Mouse (Mus musculus): Measurements from ENCODE around the gene Tnf. TPM values are rescaled to one million over a fixed set of nuclear protein-coding genes. Genes with fewer than 3 reads are reported as not detected.

Gene Tnf
- polyA plus RNA-seq, 1 experiment from 2014 or later: 0.12 TPM

GRCm38 (mm10) chr17:35164568-35165450 is 37.0 kb downstream of the Tnf start, which contains the start of gene Prrc2a:
Gene Prrc2a, minus strand, starts transcription at chr17:35164897.
- peak within 1 kb of the TSS; percentile 89 for H3K4me2 ChIP-seq
- WGBS: 1% methylated on average over 59 of the region's 89 CpGs
- H3K27ac ChIP-seq: peak within 1 kb of the TSS; percentile 99
- H3K27me3 ChIP-seq: no peaks in the 10 kb centered on the region
- peak; percentile 96 for ATAC-seq (replicated peaks; ENCODE audit: low FRiP score)
- H3K9me3 ChIP-seq (replicated peaks): no peaks in the 10 kb centered on the region
- H3K36me3 ChIP-seq: peaks cover 29% of the 10 kb centered on the region
- H3K9ac ChIP-seq: peak within 1 kb of the TSS; percentile 99
- peaks cover 34% of the 10 kb centered on the region for H3K4me1 ChIP-seq
- peak within 1 kb of the TSS; percentile 84 for H3K4me3 ChIP-seq (replicated peaks)

DNA sequence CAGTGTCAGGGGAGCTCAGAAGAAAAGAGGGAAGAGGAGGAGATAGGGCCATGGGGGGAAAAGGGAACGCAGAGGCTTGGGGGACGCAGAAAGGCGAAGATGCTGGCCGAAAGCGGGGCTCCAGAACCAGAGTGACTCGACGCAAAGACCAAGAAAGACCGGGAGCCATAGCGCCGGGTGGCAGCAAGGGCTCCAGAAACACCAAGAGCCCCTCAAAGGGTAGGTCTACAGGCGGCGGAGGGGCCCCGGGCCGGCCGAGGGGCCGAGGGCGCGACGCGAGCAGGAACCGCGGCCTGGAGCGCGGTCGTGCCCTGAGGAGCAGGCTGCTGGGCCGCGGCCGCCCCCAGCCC is 37.6 kb downstream of the Tnf start:
- H3K27me3 ChIP-seq: no peaks in the 10 kb centered on the region

DNA sequence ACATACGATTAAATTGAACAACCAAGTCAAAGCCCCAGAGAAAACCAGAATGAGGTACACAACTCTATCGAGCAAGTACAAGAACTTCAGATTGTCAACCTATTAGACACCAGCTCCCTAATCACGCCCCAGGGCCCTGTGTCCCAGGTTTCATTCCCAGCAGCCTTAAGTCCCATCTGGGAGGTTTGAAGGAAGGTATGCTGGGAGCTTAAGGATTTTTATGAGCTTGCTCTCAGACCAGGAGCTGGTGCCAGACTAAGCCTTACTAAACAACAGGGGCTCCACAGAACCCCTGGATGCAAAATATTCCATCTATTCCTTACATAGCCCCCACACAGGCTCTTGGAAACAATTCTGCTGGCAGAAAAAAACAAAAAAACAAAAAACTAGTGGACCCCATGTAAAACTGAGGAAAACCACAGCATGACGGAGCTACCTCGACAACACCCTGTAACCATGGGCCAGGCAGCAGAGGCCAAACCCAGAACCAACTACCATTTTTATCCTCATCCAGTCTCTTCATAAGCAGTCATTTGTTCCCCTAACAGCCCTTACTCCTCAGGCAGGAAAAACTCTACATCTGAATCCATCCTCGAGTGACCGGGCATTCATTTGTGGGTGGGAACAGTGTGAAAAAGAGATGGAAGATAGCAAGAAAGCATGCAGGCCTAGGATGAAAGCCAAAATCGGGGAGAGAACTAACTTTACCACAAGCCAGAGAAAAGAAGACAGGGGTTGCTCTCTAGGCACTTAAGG is 38.3 kb downstream of the Tnf start:
- Histone ChIP-seq H3K4me1 (peaks cover 32% of the 10 kb centered on the region), H3K9me3 (replicated peaks) (no peaks in the 10 kb centered on the region), H3K4me2 (peak overlapping the region; percentile 89), H3K27me3 (no peaks in the 10 kb centered on the region), H3K4me3 (replicated peaks) (peak overlapping the region; percentile 84), H3K27ac (peak overlapping the region; percentile 99), H3K9ac (peak overlapping the region; percentile 99), H3K36me3 (peaks cover 42% of the 10 kb centered on the region)
- no peak for ATAC-seq (replicated peaks; ENCODE audit: low FRiP score)
- WGBS: 8% methylated on average over 8 of the region's 8 CpGs

More for the DNA sequence above, 37.6 kb downstream of the Tnf start:
- H3K27ac ChIP-seq: peak overlapping the region; percentile 99
- H3K36me3 ChIP-seq: peaks cover 36% of the 10 kb centered on the region
- H3K4me2 ChIP-seq: peak overlapping the region; percentile 89
- WGBS: 0% methylated on average over 26 of the region's 28 CpGs
- no peaks in the 10 kb centered on the region for H3K9me3 ChIP-seq (replicated peaks)
- H3K4me1 ChIP-seq: peaks cover 34% of the 10 kb centered on the region
- no peak for ATAC-seq (replicated peaks; ENCODE audit: low FRiP score)
- H3K9ac ChIP-seq: peak overlapping the region; percentile 99
- peak overlapping the region; percentile 84 for H3K4me3 ChIP-seq (replicated peaks)

GRCm38 (mm10) chr17:35162730-35163129 is 39.1 kb downstream of the Tnf start:
- peak overlapping the region; percentile 89 for H3K4me2 ChIP-seq
- no peaks in the 10 kb centered on the region for H3K9me3 ChIP-seq (replicated peaks)
- H3K4me3 ChIP-seq (replicated peaks): peak overlapping the region; percentile 84
- H3K36me3 ChIP-seq: peaks cover 50% of the 10 kb centered on the region
- no peak for ATAC-seq (replicated peaks; ENCODE audit: low FRiP score)
- H3K4me1 ChIP-seq: peaks cover 32% of the 10 kb centered on the region
- peak overlapping the region; percentile 99 for H3K9ac ChIP-seq
- no peaks in the 10 kb centered on the region for H3K27me3 ChIP-seq
- H3K27ac ChIP-seq: 0 out of 2 replicates have a peak overlapping the region, but pooled peaks have one; percentile 2
- WGBS: 28% methylated on average over 12 of the region's 12 CpGs

DNA sequence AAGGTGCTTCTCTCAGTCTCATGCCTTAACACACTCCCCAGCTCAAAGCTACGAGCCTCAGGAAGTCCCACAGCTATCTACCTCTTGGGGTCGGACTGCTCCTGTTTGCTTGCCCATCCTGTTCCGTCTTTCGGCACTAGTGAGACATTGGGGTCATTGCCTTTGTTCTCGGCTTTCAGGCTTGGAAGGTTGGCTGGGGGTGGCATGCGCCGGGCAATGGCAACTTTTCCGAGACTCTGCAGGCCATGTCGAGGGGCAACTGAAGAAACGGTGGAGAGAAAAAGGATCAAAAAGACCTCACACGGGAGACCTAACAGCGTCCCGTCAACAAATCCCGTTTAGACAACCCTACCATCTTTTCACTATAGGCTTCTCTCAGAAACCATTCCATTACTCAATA is 39.7 kb downstream of the Tnf start:
- Histone ChIP-seq H3K4me2 (peak overlapping the region; percentile 89), H3K4me3 (replicated peaks) (peak overlapping the region; percentile 84), H3K27ac (no peak overlapping the region), H3K9me3 (replicated peaks) (no peaks in the 10 kb centered on the region), H3K9ac (peak overlapping the region; percentile 99), H3K36me3 (peaks cover 56% of the 10 kb centered on the region), H3K27me3 (no peaks in the 10 kb centered on the region), H3K4me1 (peaks cover 32% of the 10 kb centered on the region)
- WGBS: 58% methylated on average over 14 of the region's 14 CpGs
- no peak for ATAC-seq (replicated peaks; ENCODE audit: low FRiP score)

DNA sequence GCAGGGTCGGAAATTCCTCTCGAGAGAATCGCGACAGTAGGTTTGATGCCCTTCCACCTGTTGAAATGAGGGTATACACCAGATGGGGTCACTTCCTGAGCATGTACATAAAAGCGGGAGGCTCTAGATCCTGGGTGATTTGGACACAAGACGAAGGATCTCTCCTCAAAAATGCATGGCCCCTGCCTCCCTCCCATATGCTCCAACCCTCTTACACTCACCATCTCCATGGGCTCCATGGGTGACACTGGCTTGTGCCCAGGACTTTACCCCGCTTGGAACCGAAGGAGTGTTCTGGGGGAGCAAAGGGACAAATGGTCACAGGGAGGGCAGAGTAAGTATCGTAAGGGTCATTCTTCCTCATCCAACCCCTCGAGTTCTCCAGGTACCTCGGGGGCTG is 40.4 kb downstream of the Tnf start:
- no peak overlapping the region for H3K9ac ChIP-seq
- 76% methylated on average over 11 of the region's 11 CpGs for WGBS
- peaks cover 63% of the 10 kb centered on the region for H3K36me3 ChIP-seq
- H3K4me1 ChIP-seq: peaks cover 30% of the 10 kb centered on the region
- H3K27me3 ChIP-seq: no peaks in the 10 kb centered on the region
- H3K27ac ChIP-seq: no peak overlapping the region
- peak overlapping the region; percentile 89; the same call in 1 of the 2 replicates for H3K4me2 ChIP-seq
- H3K4me3 ChIP-seq (replicated peaks): peak overlapping the region; percentile 84; the same call in 1 of the 2 replicates
- no peaks in the 10 kb centered on the region for H3K9me3 ChIP-seq (replicated peaks)
- no peak for ATAC-seq (replicated peaks; ENCODE audit: low FRiP score)

GRCm38 (mm10) chr17:35159638-35160037 is 42.2 kb downstream of the Tnf start:
- H3K27ac ChIP-seq: no peak overlapping the region
- no peak for ATAC-seq (replicated peaks; ENCODE audit: low FRiP score)
- no peaks in the 10 kb centered on the region for H3K9me3 ChIP-seq (replicated peaks)
- H3K36me3 ChIP-seq: peaks cover 81% of the 10 kb centered on the region
- H3K9ac ChIP-seq: no peak overlapping the region
- H3K4me2 ChIP-seq: no peak overlapping the region
- no peak overlapping the region for H3K4me3 ChIP-seq (replicated peaks)
- no peaks in the 10 kb centered on the region for H3K27me3 ChIP-seq
- H3K4me1 ChIP-seq: peaks cover 21% of the 10 kb centered on the region
- WGBS: 82% methylated on average over 7 of the region's 7 CpGs

DNA sequence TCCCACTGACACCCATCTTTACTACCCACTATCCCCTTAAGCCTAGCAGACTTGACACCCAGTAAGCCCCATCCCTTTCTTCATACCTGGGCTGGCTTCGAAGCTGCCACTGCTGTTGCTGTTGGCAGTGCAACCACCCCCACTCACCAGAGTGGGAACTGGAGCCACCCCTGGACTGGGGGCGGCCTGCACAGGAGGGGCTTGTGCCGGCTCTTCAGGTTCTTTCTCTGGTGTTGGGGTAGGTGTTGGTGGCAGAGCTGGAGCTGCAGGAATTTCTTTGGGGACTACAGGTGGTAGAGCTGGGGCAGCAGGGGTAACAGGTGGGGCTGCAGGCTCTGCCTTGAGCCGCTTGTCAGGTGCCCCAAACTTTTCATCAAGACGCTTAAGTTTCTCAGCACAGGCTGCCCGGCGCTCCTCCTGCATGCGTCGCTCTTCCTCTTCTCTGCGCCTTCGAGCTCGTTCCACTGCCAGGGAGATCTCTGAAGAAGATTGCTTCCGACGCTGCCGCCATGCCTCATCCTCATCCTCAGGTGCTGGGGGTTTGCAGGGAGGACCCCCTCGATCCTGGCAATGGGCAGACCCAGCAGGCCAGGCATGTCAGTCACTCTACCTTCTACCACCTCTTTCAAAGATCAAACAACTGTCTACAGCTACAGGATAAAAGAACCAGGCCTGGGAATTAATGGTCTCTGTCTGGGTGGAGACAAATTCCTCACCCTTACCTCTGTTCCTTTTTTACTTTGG is 42.8 kb downstream of the Tnf start:
- Histone ChIP-seq H3K27ac (no peak overlapping the region), H3K9ac (no peak overlapping the region)

DNA sequence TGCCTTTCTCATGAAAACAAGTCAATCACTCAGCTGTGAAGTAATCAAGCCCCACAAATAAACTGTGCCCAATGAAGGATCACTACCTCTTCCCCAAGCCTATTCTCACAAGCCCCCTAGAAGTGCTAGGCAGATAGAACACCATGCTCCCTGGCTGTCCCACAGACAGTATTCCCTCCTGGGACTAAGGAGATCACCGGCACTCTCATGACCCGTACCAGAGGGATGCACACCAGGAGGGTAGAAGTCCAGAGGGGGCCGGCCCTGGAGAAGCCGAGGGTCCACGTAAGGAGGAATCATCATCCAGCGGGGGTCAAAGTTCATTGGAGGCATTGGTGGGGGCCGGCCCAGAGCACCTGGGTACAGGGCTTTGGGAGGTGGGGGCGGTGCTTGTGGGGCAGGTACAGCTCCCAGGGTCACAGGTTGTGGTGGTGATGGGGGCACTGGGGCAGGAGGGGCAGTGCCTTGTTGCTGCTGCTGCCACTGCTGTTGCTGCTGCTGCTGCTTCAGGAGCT is 44.1 kb downstream of the Tnf start:
- no peaks in the 10 kb centered on the region for H3K9me3 ChIP-seq (replicated peaks)
- 83% methylated on average over 8 of the region's 8 CpGs for WGBS
- peaks cover 14% of the 10 kb centered on the region for H3K4me1 ChIP-seq
- no peak overlapping the region for H3K9ac ChIP-seq
- no peak overlapping the region for H3K4me2 ChIP-seq
- H3K36me3 ChIP-seq: peaks cover 100% of the 10 kb centered on the region
- H3K4me3 ChIP-seq (replicated peaks): no peak overlapping the region
- no peak overlapping the region for H3K27ac ChIP-seq
- ATAC-seq (replicated peaks; ENCODE audit: low FRiP score): 0 out of 2 replicates have a peak, but pooled peaks have one; percentile 24
- H3K27me3 ChIP-seq: no peaks in the 10 kb centered on the region

More for the DNA sequence above, 42.8 kb downstream of the Tnf start:
- Histone ChIP-seq H3K4me1 (peaks cover 21% of the 10 kb centered on the region), H3K27me3 (no peaks in the 10 kb centered on the region), H3K36me3 (peaks cover 87% of the 10 kb centered on the region), H3K4me2 (no peak overlapping the region), H3K4me3 (replicated peaks) (no peak overlapping the region), H3K9me3 (replicated peaks) (no peaks in the 10 kb centered on the region)
- WGBS: 91% methylated on average over 16 of the region's 16 CpGs
- no peak for ATAC-seq (replicated peaks; ENCODE audit: low FRiP score)

- no peaks in the 10 kb centered on the region for H3K9me3 ChIP-seq (replicated peaks)
- WGBS: 91% methylated on average over 8 of the region's 8 CpGs
- H3K9ac ChIP-seq: no peak overlapping the region
- no peak overlapping the region for H3K27ac ChIP-seq
- no peak for ATAC-seq (replicated peaks; ENCODE audit: low FRiP score)
- H3K4me1 ChIP-seq: peaks cover 9% of the 10 kb centered on the region
- H3K4me2 ChIP-seq: no peak overlapping the region
- H3K4me3 ChIP-seq (replicated peaks): no peak overlapping the region
- peaks cover 100% of the 10 kb centered on the region for H3K36me3 ChIP-seq
- H3K27me3 ChIP-seq: no peaks in the 10 kb centered on the region
These were observed 44.6 kb downstream of the Tnf start for GRCm38 (mm10) chr17:35157254-35157653.

GRCm38 (mm10) chr17:35156461-35157200 is 45.2 kb downstream of the Tnf start:
- H3K27ac ChIP-seq: no peak overlapping the region

More at GRCm38 (mm10) chr17:35156461-35157200, 45.2 kb downstream of the Tnf start:
- peaks cover 3% of the 10 kb centered on the region for H3K4me1 ChIP-seq
- H3K9me3 ChIP-seq (replicated peaks): no peaks in the 10 kb centered on the region
- H3K36me3 ChIP-seq: peaks cover 100% of the 10 kb centered on the region
- H3K4me2 ChIP-seq: no peak overlapping the region
- H3K9ac ChIP-seq: no peak overlapping the region
- 90% methylated on average over 33 of the region's 33 CpGs for WGBS
- H3K27me3 ChIP-seq: no peaks in the 10 kb centered on the region
- no peak overlapping the region for H3K4me3 ChIP-seq (replicated peaks)
- ATAC-seq (replicated peaks; ENCODE audit: low FRiP score): no peak

Data from kidney, embryonic 15.5 days (tissue).